Mouse (Mus musculus) intestine, embryonic 15.5 days (tissue): Measurements from ENCODE around the gene Mill2. TPM values are rescaled to one million over a fixed set of nuclear protein-coding genes. Genes with fewer than 3 reads are reported as not detected.
A peak's percentile ranks its signal among the peaks of the same experiment; 100 is the strongest.
"Not testable (repeated sequence)": the region's sequence is repeated elsewhere in the genome, so short reads cannot be mapped to it uniquely, and the experiment has no call there.

Experiments used
- ATAC-seq: fragments of 200-750 bp; cut with Nextera tagmentation; 2 replicates; pipeline ENCODE4 v1.8.0; 2017; ENCODE audit warnings: moderate TSS enrichment, moderate library complexity
- H3K27ac ChIP-seq: fragments of 300-500 bp; sonication (generic); 2 replicates; pipeline ENCODE4 v1.5.1; 2015; ENCODE audit warnings: mild to moderate bottlenecking, inconsistent platforms
- H3K27me3 ChIP-seq: fragments of 300-500 bp; sonication (generic); replicated peaks from 2 replicates; pipeline ENCODE4 v1.6.1; 2015; ENCODE audit warnings: inconsistent platforms
- H3K36me3 ChIP-seq: fragments of 300-500 bp; sonication (generic); 2 replicates; pipeline ENCODE4 v1.6.1; 2015; ENCODE audit warnings: inconsistent platforms
- H3K4me1 ChIP-seq: fragments of 300-500 bp; sonication (generic); replicated peaks from 2 replicates; pipeline ENCODE4 v1.6.1; 2015; ENCODE audit warnings: inconsistent platforms
- H3K4me2 ChIP-seq: fragments of 300-500 bp; sonication (generic); replicated peaks from 2 replicates; pipeline ENCODE4 v1.6.1; 2015; ENCODE audit warnings: mild to moderate bottlenecking, inconsistent platforms
- H3K4me3 ChIP-seq: fragments of 300-500 bp; sonication (generic); replicated peaks from 2 replicates; pipeline ENCODE4 v1.5.1; 2015; ENCODE audit warnings: inconsistent platforms
- H3K9ac ChIP-seq: fragments of 300-500 bp; sonication (generic); 2 replicates; pipeline ENCODE4 v1.6.1; 2015; ENCODE audit warnings: inconsistent platforms
- H3K9me3 ChIP-seq: fragments of 300-500 bp; sonication (generic); 2 replicates; pipeline ENCODE4 v1.6.1; 2016; ENCODE audit warnings: inconsistent platforms
- WGBS: fragments of 180-500 bp; shearing (Covaris S2); methylation state at CpG from one replicate; pipeline ENCODE4 v1.1.7; 2015; 5-methylcytosine and 5-hydroxymethylcytosine counted together
- polyA plus RNA-seq: library from polyadenylated mRNA; unstranded; fragments of >200 nt; fragmentation: Nextera tagmentation; extraction: Ambion mirVana; gene quantifications from 2 replicates; pipeline ENCODE4 v1.2.1, GENCODE M21; 2015

The Mill2 gene
- 0.73 TPM in 2 replicates for polyA plus RNA-seq

- Histone ChIP-seq H3K9me3 (no peaks in the 10 kb centered on the region), H3K9ac (peak within 1 kb of the TSS; percentile 50), H3K4me2 (peak within 1 kb of the TSS; percentile 75), H3K4me3 (peak within 1 kb of the TSS; percentile 36), H3K27me3 (no peaks in the 10 kb centered on the region), H3K4me1 (peaks cover 3% of the 10 kb centered on the region; the same call in 1 of the 2 replicates), H3K36me3 (no peaks in the 10 kb centered on the region), H3K27ac (peak within 1 kb of the TSS; percentile 94)
- peak; percentile 60 for ATAC-seq
- 6% methylated on average over 3 of the region's 3 CpGs for WGBS
Measured at GRCm38 (mm10) chr7:18839865-18840264, at the start of gene Mill2. Mill2 (plus strand) TSS chr7:18839966.

GRCm38 (mm10) chr7:18790671-18791070 lies 49.1 kb upstream of the Mill2 start:
- H3K9ac ChIP-seq, H3K4me1 ChIP-seq, H3K4me3 ChIP-seq, H3K36me3 ChIP-seq, H3K27me3 ChIP-seq, ATAC-seq, H3K27ac ChIP-seq, H3K4me2 ChIP-seq, H3K9me3 ChIP-seq: not testable (repeated sequence)

- Histone ChIP-seq H3K4me2 (no peak within 1 kb of the TSS), H3K4me3 (no peak within 1 kb of the TSS), H3K27me3 (no peaks in the 10 kb centered on the region), H3K9ac (no peak within 1 kb of the TSS), H3K36me3 (no peaks in the 10 kb centered on the region), H3K4me1 (no peaks in the 10 kb centered on the region), H3K9me3 (no peaks in the 10 kb centered on the region), H3K27ac (no peak within 1 kb of the TSS)
- ATAC-seq = no peak
- WGBS = 78% methylated on average over 1 of the region's 1 CpGs
Measured at GRCm38 (mm10) chr7:18798420-18798819, 41.3 kb upstream of the Mill2 start, which contains the start of gene Psg19. Psg19 (minus strand) TSS chr7:18798520.

DNA sequence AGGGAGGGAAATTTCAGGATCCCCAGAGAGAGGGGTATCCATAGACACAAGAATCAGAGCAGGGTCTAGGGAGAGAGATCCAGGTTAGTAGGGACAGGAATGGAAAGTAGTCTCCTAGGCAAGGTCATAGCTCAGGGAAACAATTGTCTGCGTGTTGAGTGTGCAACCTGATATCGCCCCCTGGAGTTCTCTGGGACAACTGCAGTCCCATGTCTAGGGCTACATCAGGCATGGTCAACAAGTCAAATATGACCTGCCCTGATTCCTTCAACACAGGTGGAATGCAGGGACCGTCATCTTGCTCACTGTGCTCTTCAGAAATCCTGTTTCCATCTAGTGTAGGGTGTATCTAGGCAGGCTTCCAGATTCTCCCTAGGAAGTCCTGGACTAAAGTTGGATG lies 40.6 kb upstream of the Mill2 start:
- 47% methylated on average over 3 of the region's 3 CpGs for WGBS
- no peaks in the 10 kb centered on the region for H3K27me3 ChIP-seq
- no peak overlapping the region for H3K9ac ChIP-seq
- no peak overlapping the region for H3K4me2 ChIP-seq
- H3K4me3 ChIP-seq = no peak overlapping the region
- H3K36me3 ChIP-seq = no peaks in the 10 kb centered on the region
- H3K27ac ChIP-seq = no peak overlapping the region
- ATAC-seq = no peak
- no peaks in the 10 kb centered on the region for H3K4me1 ChIP-seq
- H3K9me3 ChIP-seq = no peaks in the 10 kb centered on the region

DNA sequence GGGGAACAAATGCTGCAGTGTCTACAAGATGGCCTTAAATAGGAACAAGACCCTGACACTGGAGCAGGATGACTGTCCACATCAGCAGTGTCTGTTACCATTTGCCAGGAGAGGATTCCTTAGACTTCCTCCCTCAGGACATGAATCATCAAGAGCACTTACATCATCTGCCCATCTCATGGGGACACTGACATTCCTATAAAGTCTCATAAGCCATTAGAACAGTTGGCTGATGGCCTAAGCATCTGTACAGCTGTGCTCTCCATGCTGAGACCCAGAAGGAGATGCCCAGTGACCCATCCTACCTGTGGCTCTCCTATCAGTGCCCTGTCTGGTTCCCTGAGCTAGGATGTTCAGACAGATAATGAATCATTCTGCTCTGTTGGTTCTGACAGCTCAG lies 36.2 kb upstream of the Mill2 start:
- H3K4me1 ChIP-seq = no peaks in the 10 kb centered on the region
- H3K9ac ChIP-seq = no peak overlapping the region
- H3K27me3 ChIP-seq = no peaks in the 10 kb centered on the region
- H3K4me3 ChIP-seq = no peak overlapping the region
- no peaks in the 10 kb centered on the region for H3K36me3 ChIP-seq
- no peaks in the 10 kb centered on the region for H3K9me3 ChIP-seq
- ATAC-seq = no peak
- no peak overlapping the region for H3K27ac ChIP-seq
- H3K4me2 ChIP-seq = no peak overlapping the region

- no peaks in the 10 kb centered on the region for H3K4me1 ChIP-seq
- no peak overlapping the region for H3K27ac ChIP-seq
- no peaks in the 10 kb centered on the region for H3K9me3 ChIP-seq
- no peaks in the 10 kb centered on the region for H3K27me3 ChIP-seq
- H3K9ac ChIP-seq = no peak overlapping the region
- H3K4me3 ChIP-seq = no peak overlapping the region
- ATAC-seq = no peak
- H3K4me2 ChIP-seq = no peak overlapping the region
- 85% methylated on average over 9 of the region's 9 CpGs for WGBS
- no peaks in the 10 kb centered on the region for H3K36me3 ChIP-seq
Measured at GRCm38 (mm10) chr7:18818301-18818700, 21.5 kb upstream of the Mill2 start.

DNA sequence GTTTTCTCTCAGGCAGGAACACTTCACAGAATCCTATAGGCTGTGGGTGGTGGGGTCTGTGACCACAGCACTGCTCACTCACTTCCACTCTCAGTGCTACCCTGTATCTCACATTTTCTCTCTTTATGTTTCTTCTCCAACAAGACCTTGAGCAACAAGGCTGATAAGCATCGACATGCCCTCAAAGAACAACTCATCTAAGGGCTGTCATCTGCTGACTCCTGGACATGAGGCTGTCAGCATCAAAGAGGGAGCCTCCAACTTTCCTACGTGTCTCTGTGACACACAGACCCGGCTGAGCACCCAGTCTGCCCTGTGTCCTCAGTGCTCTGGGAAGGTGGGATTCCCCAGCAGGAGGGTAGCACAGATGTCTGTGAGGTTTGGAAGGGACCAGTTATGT lies 18.3 kb upstream of the Mill2 start, which contains the start of gene Psg17:
Gene Psg17, minus strand, starts transcription at position 101 of the 400 bp plus-strand sequence.
- 63% methylated on average over 3 of the region's 3 CpGs for WGBS
- H3K4me3 ChIP-seq = no peak within 1 kb of the TSS
- H3K9ac ChIP-seq = no peak within 1 kb of the TSS
- H3K36me3 ChIP-seq = no peaks in the 10 kb centered on the region
- no peaks in the 10 kb centered on the region for H3K27me3 ChIP-seq
- H3K4me1 ChIP-seq = no peaks in the 10 kb centered on the region
- no peaks in the 10 kb centered on the region for H3K9me3 ChIP-seq
- H3K27ac ChIP-seq = no peak within 1 kb of the TSS
- no peak within 1 kb of the TSS for H3K4me2 ChIP-seq
- ATAC-seq = no peak

- H3K36me3 ChIP-seq = no peaks in the 10 kb centered on the region
- no peak overlapping the region for H3K9ac ChIP-seq
- no peak overlapping the region for H3K4me2 ChIP-seq
- no peaks in the 10 kb centered on the region for H3K9me3 ChIP-seq
- peak; percentile 85 for ATAC-seq
- no peak overlapping the region for H3K4me3 ChIP-seq
- WGBS = 62% methylated on average over 26 of the region's 26 CpGs
- H3K27ac ChIP-seq = no peak overlapping the region
- no peaks in the 10 kb centered on the region for H3K4me1 ChIP-seq
- H3K27me3 ChIP-seq = no peaks in the 10 kb centered on the region
Measured at GRCm38 (mm10) chr7:18827792-18828546, 11.8 kb upstream of the Mill2 start.

GRCm38 (mm10) chr7:18828592-18828991 lies 11.2 kb upstream of the Mill2 start:
- ATAC-seq = no peak
- Histone ChIP-seq H3K36me3 (no peaks in the 10 kb centered on the region), H3K9ac (no peak overlapping the region), H3K4me1 (no peaks in the 10 kb centered on the region), H3K9me3 (no peaks in the 10 kb centered on the region), H3K4me2 (no peak overlapping the region), H3K4me3 (no peak overlapping the region), H3K27ac (no peak overlapping the region), H3K27me3 (no peaks in the 10 kb centered on the region)
- 67% methylated on average over 9 of the region's 9 CpGs for WGBS

- Histone ChIP-seq H3K4me2 (no peak overlapping the region), H3K27ac (no peak overlapping the region), H3K36me3 (no peaks in the 10 kb centered on the region), H3K4me1 (no peaks in the 10 kb centered on the region), H3K9ac (no peak overlapping the region), H3K9me3 (no peaks in the 10 kb centered on the region), H3K4me3 (no peak overlapping the region), H3K27me3 (no peaks in the 10 kb centered on the region)
- 87% methylated on average over 7 of the region's 7 CpGs for WGBS
- ATAC-seq = no peak
Measured at GRCm38 (mm10) chr7:18829545-18829944, 10.2 kb upstream of the Mill2 start.

- Histone ChIP-seq H3K4me3 (no peak overlapping the region), H3K9ac (no peak overlapping the region), H3K27ac (no peak overlapping the region), H3K4me1 (no peaks in the 10 kb centered on the region), H3K4me2 (no peak overlapping the region), H3K9me3 (no peaks in the 10 kb centered on the region), H3K27me3 (no peaks in the 10 kb centered on the region), H3K36me3 (no peaks in the 10 kb centered on the region)
- WGBS = 44% methylated on average over 13 of the region's 13 CpGs
- ATAC-seq = no peak
Measured at GRCm38 (mm10) chr7:18832298-18832697, 7.5 kb upstream of the Mill2 start.

GRCm38 (mm10) chr7:18840386-18841173 lies 814 bp downstream of the Mill2 start:
- 4% methylated on average over 16 of the region's 17 CpGs for WGBS

More at GRCm38 (mm10) chr7:18840386-18841173, 814 bp downstream of the Mill2 start:
- Histone ChIP-seq H3K36me3 (no peaks in the 10 kb centered on the region), H3K4me1 (peaks cover 3% of the 10 kb centered on the region; the same call in 1 of the 2 replicates), H3K9ac (peak overlapping the region; percentile 50), H3K9me3 (no peaks in the 10 kb centered on the region), H3K27ac (peak overlapping the region; percentile 94), H3K27me3 (no peaks in the 10 kb centered on the region), H3K4me2 (peak overlapping the region; percentile 75), H3K4me3 (peak overlapping the region; percentile 36)
- peak; percentile 90 for ATAC-seq
